Mouse (Mus musculus) neural tube, embryonic 10.5 days (tissue): ENCODE data around the gene Taar7a.
A peak's percentile ranks its signal among the peaks of the same experiment; 100 is the strongest.

Source experiments
- DNase-seq: peaks from one replicate; pipeline ENCODE4 v3.0.0-alpha.2; 2017; ENCODE audit warnings: low spot score; ENCODE audit errors: extremely low spot score

The Taar7a gene

DNA sequence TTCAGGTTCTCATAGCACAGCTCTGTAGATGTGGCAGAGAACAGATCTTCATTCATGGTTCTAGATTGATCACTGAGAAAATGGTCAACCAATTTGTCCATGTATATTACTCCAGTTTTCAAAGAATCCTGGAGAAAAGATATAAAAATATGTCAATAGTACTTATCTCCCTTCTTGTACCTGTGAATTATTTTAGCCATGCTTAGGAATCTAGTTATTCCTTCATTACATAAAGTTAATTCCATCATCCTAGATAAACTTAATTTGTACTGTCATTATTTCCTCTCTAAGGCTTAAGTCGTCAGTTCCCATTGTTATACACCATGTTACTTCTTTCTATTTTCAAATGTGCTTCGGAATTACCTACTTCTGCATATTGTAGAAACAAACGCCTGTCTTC lies at the start of gene Taar7a:
Gene Taar7a, minus strand, starts transcription at position 101 of the 400 bp plus-strand sequence.
- DNase-seq = no peak

DNA sequence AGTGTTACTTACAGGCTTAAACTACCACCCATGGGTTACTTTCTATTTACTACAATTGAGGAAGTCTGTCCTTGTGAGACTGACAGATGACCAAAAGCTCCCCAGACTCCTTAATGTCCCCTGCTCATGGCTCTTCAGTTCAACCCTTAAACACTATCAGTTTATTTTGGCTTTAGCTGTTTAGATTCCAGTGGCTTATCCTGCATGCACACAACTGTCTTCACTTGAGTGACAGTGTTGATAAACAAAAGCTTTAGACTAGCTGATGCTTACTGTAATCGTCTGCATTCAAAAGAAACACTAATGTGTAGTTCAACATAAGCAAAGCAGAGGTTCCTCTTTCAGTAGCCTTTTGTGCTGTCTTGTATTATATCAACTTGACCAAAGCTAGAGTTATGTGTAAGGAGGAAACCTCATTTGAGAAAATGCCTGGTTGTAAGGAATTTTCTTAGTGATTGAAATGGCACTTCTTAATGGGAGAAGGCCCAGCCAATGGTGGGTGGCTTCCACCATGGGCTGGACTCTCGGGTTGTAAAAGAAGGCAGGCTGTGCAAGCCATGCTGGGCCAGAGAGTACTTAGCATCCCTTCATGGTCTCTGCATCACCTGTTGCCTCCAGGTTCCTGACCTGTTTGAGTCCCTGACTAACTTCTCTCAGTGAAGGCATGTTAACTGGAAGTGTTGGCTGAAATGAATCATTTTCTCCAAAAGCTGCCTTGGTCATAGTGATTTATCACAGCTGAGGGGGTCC lies 47.0 kb upstream of the Taar7a start:
- no peak for DNase-seq

DNA sequence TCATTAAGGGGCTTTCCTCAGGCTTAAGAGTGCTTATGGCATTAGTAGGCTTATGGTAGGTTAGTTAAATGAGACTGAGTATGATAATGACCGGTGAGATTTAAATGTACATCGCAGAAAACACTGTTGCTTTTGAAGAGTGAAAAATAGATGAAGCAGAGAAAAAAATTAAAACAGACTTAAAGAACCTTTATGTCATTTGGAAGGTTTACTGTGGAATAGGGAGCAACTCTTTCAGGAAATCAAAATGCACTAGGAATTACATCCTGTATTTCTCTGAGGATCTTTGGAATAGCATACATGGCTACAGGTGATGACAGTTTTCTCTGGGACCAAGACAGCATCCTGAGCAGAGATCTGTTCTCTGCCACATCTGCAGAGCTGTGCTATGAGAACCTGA lies 44.0 kb upstream of the Taar7a start, which contains the start of gene Taar7e:
Gene Taar7e, plus strand, starts transcription at position 301 of the 400 bp plus-strand sequence.
- no peak for DNase-seq

DNA sequence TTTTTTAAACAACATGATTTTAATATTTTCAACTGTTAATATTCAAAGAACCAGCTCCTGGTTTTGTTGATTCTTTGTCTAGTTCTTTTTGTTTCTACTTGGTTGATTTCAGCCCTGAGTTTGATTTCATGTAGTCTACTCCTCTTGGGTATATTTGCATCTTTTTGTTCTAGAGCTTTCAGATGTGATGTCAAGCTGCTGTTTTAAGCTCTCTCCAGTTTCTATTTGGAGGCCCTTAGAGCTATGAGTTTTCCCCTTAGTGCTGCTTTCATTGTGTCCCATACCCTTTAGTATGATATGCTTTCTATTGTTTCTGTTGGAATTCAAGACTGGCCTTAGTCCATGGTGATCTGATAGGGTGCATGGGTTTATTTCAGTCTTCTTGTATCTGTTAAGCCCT lies 38.1 kb upstream of the Taar7a start:
- DNase-seq = no peak

DNA sequence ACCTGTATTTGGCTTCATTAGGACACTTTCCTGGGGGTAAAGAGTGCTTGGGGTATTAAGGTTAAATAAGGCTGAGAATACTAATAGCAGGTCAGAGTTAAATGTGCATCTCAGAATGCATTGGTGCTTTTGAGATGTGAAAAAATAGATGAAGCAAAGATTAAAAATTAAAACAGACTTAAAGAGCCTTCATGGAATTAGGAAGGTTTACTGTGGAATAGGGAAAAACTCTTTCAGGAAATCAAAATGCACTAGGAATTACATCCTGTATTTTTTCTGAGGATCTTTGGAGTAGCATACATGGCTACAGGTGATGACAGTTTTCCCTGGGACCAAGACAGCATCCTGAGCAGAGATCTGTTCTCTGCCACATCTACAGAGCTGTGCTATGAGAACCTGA lies 33.6 kb upstream of the Taar7a start, which contains the start of gene Taar7d:
Gene Taar7d, plus strand, starts transcription at position 301 of the 400 bp plus-strand sequence.
- no peak for DNase-seq

DNA sequence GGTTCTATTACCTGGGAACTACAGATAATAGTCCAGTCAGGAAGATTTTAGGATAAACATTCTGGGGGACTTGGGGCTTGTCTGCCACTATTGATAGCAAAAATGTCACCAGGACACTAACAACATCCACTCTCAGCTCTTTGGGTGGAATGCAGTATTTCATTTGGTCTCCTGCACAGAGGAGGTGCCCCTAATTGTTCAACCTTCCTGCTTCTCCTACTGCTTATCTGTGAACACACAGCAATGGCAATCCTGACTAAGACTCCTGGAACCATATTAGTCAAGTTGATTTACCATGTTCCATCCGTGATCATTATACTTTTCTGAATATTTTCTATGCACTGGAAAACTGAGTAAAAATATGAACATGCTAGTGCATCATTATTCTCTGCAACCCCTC lies 14.9 kb upstream of the Taar7a start:
- no peak for DNase-seq

DNA sequence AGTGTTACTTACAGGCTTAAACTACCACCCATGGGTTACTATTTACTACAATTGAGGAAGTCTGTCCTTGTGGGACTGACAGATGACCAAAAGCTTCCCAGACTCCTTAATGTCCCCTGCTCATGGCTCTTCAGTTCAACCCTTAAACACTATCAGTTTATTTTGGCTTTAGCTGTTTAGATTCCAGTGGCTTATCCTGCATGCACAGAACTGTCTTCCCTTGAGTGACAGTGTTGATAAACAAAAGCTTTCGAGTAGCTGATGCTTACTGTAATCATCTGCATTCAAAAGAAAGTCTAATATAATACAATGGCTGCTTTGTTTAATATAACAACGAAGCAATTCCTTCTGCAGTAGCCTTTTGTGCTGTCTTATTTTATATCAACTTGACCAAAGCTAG lies 13.8 kb upstream of the Taar7a start:
- no peak for DNase-seq

DNA sequence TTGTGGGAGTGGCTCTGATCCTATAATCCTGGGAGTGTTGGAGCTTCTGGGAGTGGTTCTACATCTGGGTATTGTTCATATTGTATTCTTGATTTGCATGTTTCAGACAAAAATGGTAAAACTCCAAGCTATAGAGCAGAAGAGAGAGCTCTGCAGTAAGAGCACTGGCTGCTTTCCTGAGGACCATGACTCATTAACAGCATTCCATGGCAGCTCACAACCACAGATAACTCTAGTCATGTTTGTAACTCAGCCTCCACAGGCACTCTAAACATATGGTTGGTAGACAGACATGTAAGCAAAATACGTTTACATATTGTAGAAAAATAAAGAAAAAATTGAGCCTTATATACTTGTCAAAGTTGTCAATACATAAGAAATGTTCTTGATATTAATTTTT lies 13.2 kb upstream of the Taar7a start:
- no peak for DNase-seq

DNA sequence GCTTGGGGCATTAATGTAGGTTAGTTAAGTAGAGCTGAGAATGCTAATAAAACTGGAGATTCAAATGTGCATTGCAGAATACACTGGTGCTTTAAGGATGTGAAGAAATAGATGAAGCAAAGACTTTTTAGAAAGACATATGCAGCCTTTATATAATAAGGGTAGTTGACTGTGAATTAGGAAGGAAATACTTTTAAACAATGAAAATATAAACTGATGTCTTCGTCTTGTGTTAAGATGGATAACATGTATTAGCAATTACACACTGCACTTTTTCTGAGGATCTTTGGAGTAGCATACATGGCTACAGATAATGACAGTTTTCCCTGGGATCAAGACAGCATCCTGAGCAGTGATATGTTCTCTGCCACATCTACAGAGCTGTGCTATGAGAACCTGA lies 6.4 kb upstream of the Taar7a start, which contains the start of gene Taar7b:
Gene Taar7b, plus strand, starts transcription at position 301 of the 400 bp plus-strand sequence.
- DNase-seq = no peak

DNA sequence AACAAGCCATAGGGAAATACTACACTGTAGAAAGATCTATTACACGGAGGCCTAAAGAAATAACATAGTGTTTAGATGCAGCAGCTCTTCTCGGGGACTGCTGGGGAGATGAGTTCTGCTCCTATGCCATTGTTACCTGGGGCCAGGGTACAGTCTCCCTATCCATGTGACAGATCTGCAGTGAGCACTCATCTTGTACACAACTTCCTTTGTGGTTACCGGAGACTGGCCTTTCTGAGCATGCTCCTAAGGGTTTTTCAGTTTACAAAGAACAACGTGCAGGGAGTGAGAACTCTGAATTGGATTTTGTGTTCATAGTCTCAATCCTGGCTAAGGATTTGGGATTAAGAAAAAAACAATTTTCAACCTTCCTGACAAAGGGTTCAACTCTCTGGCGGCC lies 6.9 kb downstream of the Taar7a start:
- no peak for DNase-seq

DNA sequence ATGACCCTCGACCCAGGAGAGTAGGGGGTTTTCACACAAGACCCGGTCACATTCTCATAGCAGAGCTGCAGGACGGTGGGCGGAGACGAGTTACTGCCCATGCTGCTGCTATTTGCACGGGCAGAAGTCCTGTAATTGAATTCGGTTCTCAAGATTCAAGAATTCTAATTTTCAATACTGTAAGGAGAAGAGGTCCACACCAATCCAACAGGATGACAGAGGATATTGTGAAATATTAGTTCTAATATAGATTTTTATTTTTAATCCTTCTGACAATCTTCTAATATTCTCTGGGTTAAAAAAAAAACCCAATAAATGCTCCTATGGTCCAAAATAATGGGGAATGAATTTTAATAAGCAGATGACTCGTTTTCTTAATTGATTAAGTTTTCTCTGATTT lies 7.7 kb downstream of the Taar7a start, which contains the start of gene Taar6:
Gene Taar6, minus strand, starts transcription at position 101 of the 400 bp plus-strand sequence.
- no peak for DNase-seq

DNA sequence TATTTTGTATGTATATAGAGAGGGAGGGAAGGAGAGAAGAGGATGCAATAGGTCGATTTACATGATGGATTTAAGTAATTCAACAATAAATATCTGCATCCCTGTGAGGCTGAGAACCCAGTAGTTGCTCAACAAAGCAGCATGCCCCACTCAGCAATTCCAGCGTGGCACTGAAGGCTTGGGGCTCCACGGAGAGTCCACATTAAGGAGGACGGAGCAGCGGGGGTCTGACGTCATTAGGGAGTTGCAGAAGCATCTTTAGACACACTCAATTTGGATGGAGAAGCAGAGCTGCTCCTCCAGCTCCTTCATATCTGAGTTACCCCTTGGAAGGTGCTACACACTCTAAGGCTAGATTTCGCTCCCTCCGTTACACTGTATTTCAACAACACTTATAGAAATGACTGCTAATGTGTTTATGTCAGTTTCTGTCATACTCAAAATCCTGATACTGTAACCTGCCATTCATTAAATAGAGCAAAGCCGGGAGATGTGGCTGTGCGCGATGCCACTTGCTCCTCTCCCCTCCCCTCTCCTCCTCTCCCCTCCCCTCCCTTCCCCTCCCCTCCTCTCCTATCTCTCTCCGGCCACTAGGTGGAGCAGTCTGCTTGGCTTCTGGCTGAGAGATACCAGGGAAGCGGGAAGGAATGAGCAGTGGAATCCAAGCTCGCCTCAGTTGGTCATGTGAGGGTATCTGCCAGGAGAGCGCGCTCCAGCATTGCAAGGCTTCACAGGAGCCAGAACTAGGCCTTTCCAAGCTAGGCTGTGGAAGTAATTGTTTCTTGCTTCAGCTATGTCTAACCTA lies 14.2 kb downstream of the Taar7a start:
- peak; percentile 78 for DNase-seq

DNA sequence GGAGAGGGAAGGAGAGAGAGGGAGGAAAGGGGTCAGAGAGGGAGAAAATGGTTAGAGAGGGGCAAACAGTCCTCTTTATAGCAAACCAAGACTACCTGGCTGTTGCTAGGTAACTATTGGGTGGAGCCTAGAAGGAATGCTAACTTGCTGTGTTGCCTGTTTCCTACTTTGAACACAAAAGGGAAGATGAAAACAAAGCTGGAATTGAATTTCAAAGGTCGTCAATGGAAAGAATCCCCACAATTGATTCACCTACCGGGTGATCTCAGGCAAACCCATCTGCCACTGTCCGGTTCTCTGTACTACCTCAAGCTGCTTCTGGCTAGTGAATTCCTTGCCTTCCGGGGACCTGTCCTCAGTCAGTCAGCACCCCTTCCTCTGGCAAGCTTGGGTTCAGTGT lies 15.3 kb downstream of the Taar7a start:
- DNase-seq = no peak

DNA sequence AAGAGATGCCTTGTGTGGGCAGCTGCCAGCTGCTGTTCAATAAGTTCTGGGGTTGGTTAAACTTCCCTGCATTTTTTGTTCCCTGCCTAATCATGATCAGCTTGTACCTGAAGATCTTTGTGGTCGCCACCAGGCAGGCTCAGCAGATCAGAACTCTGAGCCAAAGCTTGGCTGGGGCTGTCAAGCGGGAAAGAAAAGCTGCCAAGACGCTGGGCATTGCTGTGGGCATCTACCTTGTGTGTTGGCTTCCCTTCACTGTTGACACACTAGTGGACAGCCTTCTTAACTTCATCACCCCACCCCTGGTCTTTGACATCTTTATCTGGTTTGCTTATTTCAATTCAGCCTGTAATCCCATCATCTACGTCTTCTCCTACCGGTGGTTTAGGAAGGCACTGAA lies 22.0 kb downstream of the Taar7a start:
- no peak for DNase-seq

DNA sequence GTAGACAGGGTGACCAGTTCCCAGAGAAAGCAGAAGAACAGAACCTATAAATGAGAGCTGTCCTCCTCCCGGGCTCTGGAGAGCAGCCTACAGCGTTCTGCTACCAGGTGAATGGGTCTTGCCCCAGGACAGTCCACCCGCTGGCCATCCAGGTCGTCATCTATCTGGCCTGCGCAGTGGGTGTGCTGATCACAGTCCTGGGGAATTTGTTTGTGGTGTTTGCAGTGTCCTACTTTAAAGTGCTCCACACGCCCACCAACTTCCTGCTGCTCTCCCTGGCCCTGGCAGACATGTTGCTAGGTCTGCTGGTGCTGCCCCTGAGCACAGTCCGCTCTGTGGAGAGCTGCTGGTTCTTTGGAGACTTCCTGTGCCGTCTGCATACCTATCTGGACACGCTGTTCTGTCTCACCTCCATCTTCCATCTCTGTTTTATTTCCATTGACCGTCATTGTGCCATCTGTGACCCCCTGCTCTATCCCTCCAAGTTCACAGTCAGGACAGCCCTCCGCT lies 22.6 kb downstream of the Taar7a start, which contains the start of gene Taar5:
Gene Taar5, plus strand, starts transcription at position 51 of the 510 bp plus-strand sequence.
- DNase-seq = no peak

DNA sequence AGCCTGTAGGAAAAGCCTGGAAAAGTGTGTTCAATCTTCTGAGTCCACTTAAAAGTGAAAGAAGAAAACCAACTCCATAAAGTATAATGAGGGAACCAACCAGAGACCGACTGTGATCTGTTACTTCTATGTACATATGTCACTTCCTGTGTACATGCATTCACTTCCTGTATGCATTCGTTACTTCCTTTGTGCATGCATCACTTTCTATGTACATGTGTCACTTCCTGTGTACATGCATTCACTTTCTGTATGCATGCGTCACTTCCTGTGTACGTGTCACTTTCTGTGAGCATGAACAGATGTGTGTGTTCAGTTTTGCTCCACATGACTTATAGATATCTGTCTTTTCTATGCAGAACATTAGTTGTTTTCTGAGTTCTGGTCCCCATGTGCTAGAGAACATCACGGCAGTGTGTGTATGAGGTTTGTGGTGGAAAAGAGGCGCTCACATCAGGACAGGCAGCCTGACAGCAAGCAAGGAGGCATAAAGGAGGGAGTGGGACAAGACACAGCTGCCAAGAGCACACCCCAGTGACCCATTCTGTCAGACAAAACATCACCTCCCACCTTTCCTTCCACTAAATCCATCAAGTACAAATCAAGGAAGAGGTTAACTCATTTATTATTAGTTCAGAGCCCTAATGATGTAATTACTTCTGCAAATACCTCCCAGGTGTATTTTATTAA lies 28.2 kb downstream of the Taar7a start:
- no peak for DNase-seq

DNA sequence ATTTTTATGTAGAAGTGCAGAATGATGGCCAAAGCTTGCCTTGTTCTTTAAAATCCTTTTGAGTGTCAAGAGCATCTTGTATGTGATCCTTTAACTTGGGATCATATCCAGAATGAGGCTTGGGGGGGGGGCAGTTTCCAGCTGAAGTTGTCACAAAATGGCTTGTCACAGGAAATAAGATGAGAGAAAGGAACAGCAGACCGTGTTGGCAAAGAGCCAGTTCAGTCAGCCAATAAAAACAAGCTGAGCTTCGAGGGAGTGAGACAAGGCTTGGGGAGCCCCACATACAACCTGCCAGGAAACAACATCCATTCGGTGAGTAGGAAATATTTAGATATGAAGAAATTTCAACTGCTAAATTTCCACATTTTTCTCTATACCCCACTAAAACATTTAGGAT lies 29.8 kb downstream of the Taar7a start:
- DNase-seq = no peak

DNA sequence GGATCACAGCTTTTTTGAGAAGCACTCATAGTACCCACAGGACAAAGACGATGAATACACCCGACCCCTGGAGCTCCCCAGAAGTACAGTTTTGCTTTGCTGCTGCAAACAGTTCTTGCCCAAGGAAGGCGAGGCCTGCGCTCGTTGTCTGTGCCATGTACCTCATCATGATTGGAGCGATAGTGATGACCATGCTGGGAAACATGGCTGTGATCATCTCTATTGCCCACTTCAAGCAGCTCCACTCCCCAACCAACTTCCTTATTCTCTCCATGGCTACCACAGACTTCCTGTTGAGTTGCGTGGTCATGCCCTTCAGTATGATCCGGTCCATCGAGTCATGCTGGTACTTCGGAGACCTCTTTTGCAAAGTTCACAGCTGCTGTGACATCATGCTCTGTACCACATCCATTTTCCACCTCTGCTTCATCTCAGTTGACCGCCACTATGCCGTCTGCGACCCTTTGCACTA lies 32.8 kb downstream of the Taar7a start, which contains the start of gene Taar4:
Gene Taar4, plus strand, starts transcription at position 51 of the 472 bp plus-strand sequence.
- no peak for DNase-seq

DNA sequence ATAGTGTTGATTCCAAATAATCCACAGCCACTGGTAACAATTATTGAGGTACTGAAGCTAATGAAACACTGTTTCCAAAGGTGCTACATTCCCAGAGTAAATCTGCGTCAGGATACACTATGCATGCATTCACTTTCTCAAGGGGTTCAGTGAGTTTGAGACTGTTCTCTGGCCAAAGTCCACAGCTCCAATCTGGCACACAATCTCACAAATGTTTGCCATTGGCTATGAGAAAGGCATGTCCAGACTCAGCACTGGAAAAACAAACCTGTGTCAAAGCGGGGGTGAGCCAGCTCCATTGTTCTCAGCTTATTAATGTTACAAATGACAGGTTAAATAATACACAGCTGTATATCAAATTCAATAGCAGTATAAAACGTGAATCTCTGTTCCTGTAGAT lies 34.2 kb downstream of the Taar7a start:
- no peak for DNase-seq

DNA sequence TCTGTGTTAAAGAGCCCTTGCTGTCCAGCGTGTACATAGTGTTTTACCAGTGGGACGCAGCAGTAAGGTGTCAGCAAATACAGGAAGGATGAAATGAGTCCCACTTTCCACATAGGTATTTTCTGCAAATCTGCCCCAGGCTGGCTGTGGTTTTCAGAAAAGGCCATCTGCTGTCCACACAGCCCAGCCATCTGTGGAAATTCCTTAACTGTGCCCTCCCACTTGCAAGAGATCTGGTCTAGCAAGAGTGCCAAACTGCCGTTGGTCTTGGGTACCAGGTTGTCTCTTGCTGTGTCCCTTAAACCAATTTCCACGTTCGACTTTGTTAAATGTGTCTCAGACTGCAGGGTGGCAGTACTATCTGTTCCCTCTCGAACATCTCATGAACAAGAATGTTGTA lies 41.6 kb downstream of the Taar7a start:
- DNase-seq = no peak

DNA sequence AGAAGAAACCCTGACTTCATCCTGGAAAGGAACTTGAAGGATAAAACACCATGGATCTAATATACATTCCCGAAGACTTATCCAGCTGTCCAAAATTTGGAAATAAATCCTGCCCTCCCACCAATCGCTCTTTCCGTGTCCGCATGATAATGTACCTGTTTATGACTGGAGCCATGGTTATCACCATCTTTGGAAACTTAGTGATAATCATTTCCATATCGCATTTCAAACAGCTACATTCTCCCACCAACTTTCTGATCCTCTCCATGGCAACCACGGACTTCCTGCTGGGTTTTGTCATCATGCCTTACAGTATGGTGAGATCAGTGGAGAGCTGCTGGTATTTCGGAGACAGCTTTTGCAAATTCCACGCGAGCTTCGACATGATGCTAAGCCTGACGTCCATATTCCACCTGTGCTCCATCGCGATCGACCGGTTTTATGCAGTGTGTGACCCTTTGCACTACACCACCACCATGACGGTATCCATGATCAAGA lies 43.7 kb downstream of the Taar7a start, which contains the start of gene Taar3:
Gene Taar3, plus strand, starts transcription at position 51 of the 498 bp plus-strand sequence.
- DNase-seq = no peak
